Mouse (Mus musculus): ENCODE results near the gene Hsd17b11.
A peak's percentile ranks its signal among the peaks of the same experiment; 100 is the strongest.
"Not testable (repeated sequence)": the region's sequence is repeated elsewhere in the genome, so short reads cannot be mapped to it uniquely, and the experiment has no call there.

Gene Hsd17b11

GRCm38 (mm10) chr5:103977907-103978570 lies 43.7 kb downstream of the Hsd17b11 start:
- no peak for DNase-seq

GRCm38 (mm10) chr5:103977297-103977696 lies 44.4 kb downstream of the Hsd17b11 start, which contains the start of gene Hsd17b13:
Gene Hsd17b13 (minus strand): TSS chr5:103977410.
- no peak for DNase-seq

- no peak for DNase-seq
Measured at GRCm38 (mm10) chr5:103975736-103976135, 46.0 kb downstream of the Hsd17b11 start.

- DNase-seq = no peak
Measured at GRCm38 (mm10) chr5:103972801-103973200, 48.9 kb downstream of the Hsd17b11 start.

- no peak for DNase-seq
Measured at GRCm38 (mm10) chr5:103972379-103972778, 49.3 kb downstream of the Hsd17b11 start.

- no peak for DNase-seq
Measured at GRCm38 (mm10) chr5:103971051-103971450, 50.7 kb downstream of the Hsd17b11 start.

- DNase-seq = no peak
Measured at GRCm38 (mm10) chr5:103962935-103963429, 58.7 kb downstream of the Hsd17b11 start.

- peak; percentile 13 to 22 for DNase-seq
Measured at GRCm38 (mm10) chr5:103954638-103955037, 67.1 kb downstream of the Hsd17b11 start.

GRCm38 (mm10) chr5:103953135-103954083 lies 68.3 kb downstream of the Hsd17b11 start:
- DNase-seq = peak; percentile 23 to 25

GRCm38 (mm10) chr5:103950138-103950537 lies 71.6 kb downstream of the Hsd17b11 start:
- DNase-seq = not testable (repeated sequence)

- no peak for DNase-seq
Measured at GRCm38 (mm10) chr5:103943183-103943582, 78.5 kb downstream of the Hsd17b11 start.

- no peak for DNase-seq
Measured at GRCm38 (mm10) chr5:103939856-103940255, 81.9 kb downstream of the Hsd17b11 start.

All from cerebellum, postnatal 36 days (tissue).